Mouse (Mus musculus) frontal cortex, postnatal 25 days (tissue): ENCODE data around the gene Ddah2.
A peak's percentile ranks its signal among the peaks of the same experiment; 100 is the strongest.
"Not testable (repeated sequence)": the region's sequence is repeated elsewhere in the genome, so short reads cannot be mapped to it uniquely, and the experiment has no call there.

Source experiments
- DNase-seq, 2 experiments: peaks; one replicate each; pipeline ENCODE4 v3.0.0; 2022; ENCODE audit warnings: low spot score in 2 of 2

The Ddah2 gene

GRCm38 (mm10) chr17:35027277-35028068, 31.4 kb upstream of the Ddah2 start, which contains the start of gene Sapcd1:
Sapcd1 (minus strand) TSS chr17:35028016.
- DNase-seq: no peak

- no peak for DNase-seq
Measured at GRCm38 (mm10) chr17:35028315-35028714, 30.5 kb upstream of the Ddah2 start.

GRCm38 (mm10) chr17:35029691-35030532, 28.9 kb upstream of the Ddah2 start:
- DNase-seq: no peak

- no peak for DNase-seq
Measured at GRCm38 (mm10) chr17:35031272-35031671, 27.6 kb upstream of the Ddah2 start.

- no peak for DNase-seq
Measured at GRCm38 (mm10) chr17:35031880-35032279, 27.0 kb upstream of the Ddah2 start.

GRCm38 (mm10) chr17:35032323-35032870, 26.4 kb upstream of the Ddah2 start:
- DNase-seq: no peak

- DNase-seq: not testable (repeated sequence)
Measured at GRCm38 (mm10) chr17:35033703-35034102, 25.1 kb upstream of the Ddah2 start.

GRCm38 (mm10) chr17:35034896-35035295, 23.9 kb upstream of the Ddah2 start:
- DNase-seq: no peak

- no peak for DNase-seq
Measured at GRCm38 (mm10) chr17:35039121-35039873, 19.5 kb upstream of the Ddah2 start.

- DNase-seq: no peak
Measured at GRCm38 (mm10) chr17:35043794-35044193, 15.0 kb upstream of the Ddah2 start.

- no peak for DNase-seq
Measured at GRCm38 (mm10) chr17:35044904-35045806, 13.7 kb upstream of the Ddah2 start.

GRCm38 (mm10) chr17:35045807-35046680, 12.8 kb upstream of the Ddah2 start:
- no peak for DNase-seq

GRCm38 (mm10) chr17:35046681-35047455, 12.0 kb upstream of the Ddah2 start, which contains the start of gene Msh5:
Msh5 (minus strand) TSS chr17:35046745.
- peak; percentile 86 to 92 for DNase-seq

- DNase-seq: no peak
Measured at GRCm38 (mm10) chr17:35047688-35048087, 11.1 kb upstream of the Ddah2 start.

GRCm38 (mm10) chr17:35048149-35048931, 10.5 kb upstream of the Ddah2 start:
- no peak for DNase-seq

- DNase-seq: no peak
Measured at GRCm38 (mm10) chr17:35048932-35049440, 9.8 kb upstream of the Ddah2 start.

GRCm38 (mm10) chr17:35049561-35050016, 9.2 kb upstream of the Ddah2 start, which contains the start of gene Clic1:
Clic1 (plus strand) TSS chr17:35049966.
- DNase-seq: no peak
